ENCODE assay signal across 17 mouse cellular contexts in genomic region chr6:115692163-115692950, GRCm38 (mm10). TPM values are rescaled to one million over a fixed set of nuclear protein-coding genes. Genes with fewer than 3 reads are reported as not detected.
DNase-seq lines count a peak whose midpoint lies in the region; ATAC-seq and TF ChIP-seq lines count a peak whose summit lies in the region.
"Had no signal": no experiment of that assay in that cellular context is flagged by ENCODE, and none has a peak within 500 bp of the region (broad histone marks: within the 10 kb centered on the region; RNA-seq: fewer than 3 reads in every experiment).

No protein-coding gene starts in this region.

- 50% methylated on average over 9 of the region's 9 CpGs for WGBS in heart, embryonic 12.5 days
- WGBS in kidney, postnatal 0 days = 30% methylated on average over 9 of the region's 9 CpGs
- 33% methylated on average over 9 of the region's 9 CpGs for WGBS in kidney, embryonic 16.5 days
- WGBS in stomach, postnatal 0 days = 37% methylated on average over 9 of the region's 9 CpGs

- H3K27ac ChIP-seq in heart, embryonic 12.5 days (ENCODE audit: poor library complexity, severe bottlenecking) = peak overlapping the region; percentile 39
- H3K27ac ChIP-seq in kidney, postnatal 0 days = peak overlapping the region; percentile 47
- no peak overlapping the region for H3K27ac ChIP-seq in kidney, embryonic 16.5 days (ENCODE audit: low read length)
- H3K27ac ChIP-seq in MEL (ENCODE audit: control insufficient read depth, low read depth, low read length) = peak overlapping the region; percentile 24; the same call in 1 of the 2 replicates
- H3K27ac ChIP-seq in stomach, postnatal 0 days (replicated peaks) = no peak overlapping the region
- H3K27ac ChIP-seq: hindbrain, embryonic 12.5 days; liver, embryonic 15.5 days had no signal

- peak; percentile 54 to 62; a peak in 3 of 4 replicates for TF ChIP-seq EP300 in MEL (IDR thresholded peaks at IDR 0.05; ENCODE audit: low read depth in 1 of 2, low read length in 2 of 2)
- no peak for TF ChIP-seq EP300 in stomach, postnatal 0 days (optimal IDR thresholded peaks at IDR 0.05)

- H3K4me3 ChIP-seq in heart, embryonic 12.5 days = no peak overlapping the region
- no peak overlapping the region for H3K4me3 ChIP-seq in kidney, postnatal 0 days (replicated peaks; ENCODE audit: low read depth, low read length)
- H3K4me3 ChIP-seq in kidney, embryonic 16.5 days (ENCODE audit: low read length) = no peak overlapping the region
- no peak overlapping the region for H3K4me3 ChIP-seq in MEL (ENCODE audit: control insufficient read depth in 1 of 2, insufficient read depth in 1 of 2, low read depth in 2 of 2, low read length in 2 of 2)
- H3K4me3 ChIP-seq in stomach, postnatal 0 days (ENCODE audit: low read depth, low read length) = no peak overlapping the region
- H3K4me3 ChIP-seq: hindbrain, embryonic 12.5 days; liver, embryonic 15.5 days; megakaryocyte, embryonic 14.5 days had no signal

- H3K4me1 ChIP-seq in heart, embryonic 12.5 days (replicated peaks) = peaks cover 21% of the 10 kb centered on the region
- no peaks in the 10 kb centered on the region for H3K4me1 ChIP-seq in kidney, postnatal 0 days (replicated peaks; ENCODE audit: insufficient read depth, low read length)
- H3K4me1 ChIP-seq in kidney, embryonic 16.5 days (ENCODE audit: insufficient read depth, low read length) = no peaks in the 10 kb centered on the region
- peaks cover 11 to 24% of the 10 kb centered on the region in 2 experiments for H3K4me1 ChIP-seq in MEL (ENCODE audit: control insufficient read depth in 1 of 2, insufficient read depth in 2 of 2, low read length in 2 of 2)
- no peaks in the 10 kb centered on the region for H3K4me1 ChIP-seq in stomach, postnatal 0 days (replicated peaks; ENCODE audit: control insufficient read depth, insufficient read depth)
- H3K4me1 ChIP-seq: hindbrain, embryonic 12.5 days had no signal

- H3K79me2 ChIP-seq in MEL (ENCODE audit: control insufficient read depth, insufficient read depth, low read length, poor library complexity) = no peaks in the 10 kb centered on the region

- ATAC-seq in heart, embryonic 12.5 days (ENCODE audit: insufficient number of reproducible peaks, low FRiP score) = no peak
- no peak; the same call in 1 of the 2 replicates for ATAC-seq in kidney, postnatal 0 days (replicated peaks; ENCODE audit: low FRiP score, low read depth)
- no peak for ATAC-seq in kidney, embryonic 16.5 days (ENCODE audit: low FRiP score, low TSS enrichment)
- ATAC-seq in stomach, postnatal 0 days (ENCODE audit: low FRiP score, low TSS enrichment) = no peak; the same call in 1 of the 2 replicates
- ATAC-seq: forebrain, embryonic 14.5 days; Patski had no signal

- no peak for TF ChIP-seq RAD21 in MEL (IDR thresholded peaks at IDR 0.05; ENCODE audit: low read depth, low read length)

- H3K27me3 ChIP-seq in heart, embryonic 12.5 days (replicated peaks) = no peaks in the 10 kb centered on the region
- H3K27me3 ChIP-seq in kidney, postnatal 0 days (ENCODE audit: insufficient read depth, low read length) = no peaks in the 10 kb centered on the region
- no peaks in the 10 kb centered on the region for H3K27me3 ChIP-seq in kidney, embryonic 16.5 days (ENCODE audit: insufficient read depth, low read length)
- H3K27me3 ChIP-seq in MEL (ENCODE audit: control insufficient read depth in 1 of 2, insufficient read depth in 2 of 2, low read length in 2 of 2) = peaks cover 0 to 2% of the 10 kb centered on the region in 2 experiments; a peak in 1 of 4 replicates
- no peaks in the 10 kb centered on the region for H3K27me3 ChIP-seq in stomach, postnatal 0 days (ENCODE audit: control insufficient read depth, insufficient read depth, low read length)
- H3K27me3 ChIP-seq: hindbrain, embryonic 12.5 days; liver, embryonic 15.5 days; megakaryocyte, embryonic 14.5 days; Patski had no signal

- no peaks in the 10 kb centered on the region for H3K36me3 ChIP-seq in heart, embryonic 12.5 days
- H3K36me3 ChIP-seq in kidney, postnatal 0 days (ENCODE audit: insufficient read depth, low read length) = no peaks in the 10 kb centered on the region
- no peaks in the 10 kb centered on the region for H3K36me3 ChIP-seq in kidney, embryonic 16.5 days (ENCODE audit: insufficient read depth, low read length)
- H3K36me3 ChIP-seq in MEL (ENCODE audit: control insufficient read depth in 1 of 2, insufficient read depth in 2 of 2, low read length in 2 of 2) = peaks cover 0 to 20% of the 10 kb centered on the region in 2 experiments; a peak in 2 of 4 replicates
- no peaks in the 10 kb centered on the region for H3K36me3 ChIP-seq in stomach, postnatal 0 days (ENCODE audit: control insufficient read depth, insufficient read depth, low read length)
- H3K36me3 ChIP-seq: hindbrain, embryonic 12.5 days; liver, embryonic 15.5 days had no signal

- TF ChIP-seq POLR2A in MEL (IDR thresholded peaks at IDR 0.05; ENCODE audit: control insufficient read depth in 1 of 2, insufficient read depth in 1 of 2, low read depth in 1 of 2, low read length in 2 of 2, poor library complexity in 1 of 2) = no peak

- H3K4me2 ChIP-seq in heart, embryonic 12.5 days = no peak overlapping the region
- H3K4me2 ChIP-seq in kidney, postnatal 0 days (ENCODE audit: low read length) = no peak overlapping the region
- H3K4me2 ChIP-seq in kidney, embryonic 16.5 days (replicated peaks; ENCODE audit: low read depth, low read length) = no peak overlapping the region
- H3K4me2 ChIP-seq in stomach, postnatal 0 days (replicated peaks; ENCODE audit: low read depth) = no peak overlapping the region
- H3K4me2 ChIP-seq: hindbrain, embryonic 12.5 days; liver, embryonic 15.5 days had no signal

- no peak for DNase-seq in heart, adult 11 months
- peak; percentile 51 for DNase-seq in kidney, postnatal 0 days (ENCODE audit: low spot score)
- DNase-seq in 416B (ENCODE audit: low read depth) = peak; percentile 47
- DNase-seq in MEL (ENCODE audit: low read depth, low spot score) = peak; percentile 59
- no peak for DNase-seq in stomach, postnatal 0 days (ENCODE audit: low spot score)
- no peak for DNase-seq in yolk sac, embryonic 10.5 days (ENCODE audit: low spot score)
- DNase-seq: adrenal gland, adult 8-10 months; lung, postnatal 10 days; right cerebral cortex, postnatal 25 days; thymus, adult 18-20 months had no signal

- no peaks in the 10 kb centered on the region for H3K9me3 ChIP-seq in heart, embryonic 12.5 days (replicated peaks)
- no peaks in the 10 kb centered on the region for H3K9me3 ChIP-seq in kidney, postnatal 0 days (replicated peaks; ENCODE audit: low read length)
- H3K9me3 ChIP-seq in kidney, embryonic 16.5 days (ENCODE audit: low read length) = no peaks in the 10 kb centered on the region
- H3K9me3 ChIP-seq in MEL (replicated peaks; ENCODE audit: insufficient read depth, low read length) = no peaks in the 10 kb centered on the region
- H3K9me3 ChIP-seq in stomach, postnatal 0 days (ENCODE audit: control insufficient read depth, low read length) = no peaks in the 10 kb centered on the region
- H3K9me3 ChIP-seq: hindbrain, embryonic 12.5 days; liver, embryonic 15.5 days; megakaryocyte, embryonic 14.5 days had no signal

- no peak overlapping the region for H3K9ac ChIP-seq in heart, embryonic 12.5 days
- H3K9ac ChIP-seq in kidney, postnatal 0 days (ENCODE audit: low read depth, low read length) = no peak overlapping the region
- H3K9ac ChIP-seq in kidney, embryonic 16.5 days (replicated peaks; ENCODE audit: low read length) = no peak overlapping the region
- no peak overlapping the region for H3K9ac ChIP-seq in MEL (ENCODE audit: control insufficient read depth, low read depth, low read length, poor library complexity, severe bottlenecking)
- no peak overlapping the region for H3K9ac ChIP-seq in stomach, postnatal 0 days (ENCODE audit: low read length)
- H3K9ac ChIP-seq: hindbrain, embryonic 12.5 days; liver, embryonic 15.5 days had no signal

- TF ChIP-seq CTCF in kidney, postnatal 0 days (IDR thresholded peaks at IDR 0.05; ENCODE audit: low read depth) = no peak
- no peak for TF ChIP-seq CTCF in MEL (IDR thresholded peaks at IDR 0.05 in 2 of 3, conservative IDR thresholded peaks at IDR 0.05 in 1 of 3; ENCODE audit: control insufficient read depth in 1 of 3, insufficient read depth in 1 of 3, low read depth in 2 of 3, low read length in 3 of 3, poor library complexity in 1 of 3, severe bottlenecking in 1 of 3)
- TF ChIP-seq CTCF in stomach, postnatal 0 days (IDR thresholded peaks at IDR 0.05; ENCODE audit: low read depth) = no peak

TF ChIP-seq in MEL, 35 proteins besides CTCF, POLR2A, EP300 and RAD21 (continues in another document):
- TF ChIP-seq USF1 (IDR thresholded peaks at IDR 0.05; ENCODE audit: low read depth, low read length) (no peak), TCF12 (IDR thresholded peaks at IDR 0.05; ENCODE audit: low read depth, low read length) (0 out of 2 replicates have a peak, but pooled peaks have one; percentile 22), TBP (IDR thresholded peaks at IDR 0.05; ENCODE audit: low read depth, low read length) (no peak), ZKSCAN1 (IDR thresholded peaks at IDR 0.05; ENCODE audit: low read depth, low read length) (no peak), UBTF (IDR thresholded peaks at IDR 0.05; ENCODE audit: borderline replicate concordance, insufficient read depth, low read depth, low read length) (no peak), ELF1 (IDR thresholded peaks at IDR 0.05; ENCODE audit: low read depth, low read length) (no peak), ETS1 (IDR thresholded peaks at IDR 0.05; ENCODE audit: low read depth, low read length) (peak; percentile 24; the same call in 1 of the 2 replicates), JUND (IDR thresholded peaks at IDR 0.05; ENCODE audit: low read depth, low read length) (no peak), MEF2A (IDR thresholded peaks at IDR 0.05; ENCODE audit: extremely low read depth, insufficient replicate concordance, low read depth, low read length, poor library complexity, severe bottlenecking) (no peak), MAFK (IDR thresholded peaks at IDR 0.05; ENCODE audit: borderline replicate concordance, low read depth, low read length) (no peak), GATA1 (IDR thresholded peaks at IDR 0.05; ENCODE audit: low read depth, low read length) (peak; percentile 68), CHD1 (IDR thresholded peaks at IDR 0.05; ENCODE audit: low read depth, low read length) (no peak), USF2 (IDR thresholded peaks at IDR 0.05; ENCODE audit: borderline replicate concordance in 1 of 2, insufficient read depth in 1 of 2, low read depth in 1 of 2, low read length in 2 of 2) (no peak)

RNA-seq across cellular contexts. Expression of gene Raf1, which starts 15.9 kb away (rescaled TPM):
- polyA plus RNA-seq in heart, embryonic 12.5 days (2016; fragmentation: Nextera tagmentation; extraction: Ambion mirVana) = 109 TPM in 2 replicates
- 67.4 and 68.0 TPM in 2 replicates for polyA plus RNA-seq in kidney, postnatal 0 days (2015; fragmentation: Nextera tagmentation; extraction: Ambion mirVana)
- 91.0 and 95.7 TPM in 2 replicates for polyA plus RNA-seq in kidney, embryonic 16.5 days (2015; fragmentation: Nextera tagmentation; extraction: Ambion mirVana)
- total RNA-seq in MEL (2012; rRNA removed) = 79.3 and 79.7 TPM in 2 replicates
- polyA plus RNA-seq in MEL (2012; ENCODE audit: insufficient read depth in 1 of 2, insufficient read length in 2 of 2, low read depth in 1 of 2, low replicate concordance in 2 of 2, missing spikeins in 1 of 2) = 10 to 100 TPM in 1 of 2 experiments, not detected in 1; 80.7 TPM
- 67.1 and 70.8 TPM in 2 replicates for polyA plus RNA-seq in stomach, postnatal 0 days (2015; fragmentation: Nextera tagmentation; extraction: Ambion mirVana)

Comparison
In these comparisons a context has a peak if more than half of its experiments do, and no peak if none do; other contexts are left out.
1. H3K27ac ChIP-seq: peak in heart, embryonic 12.5 days (single experiment), kidney, postnatal 0 days (single experiment) and MEL (single experiment); none in kidney, embryonic 16.5 days (single experiment) and stomach, postnatal 0 days (single experiment).
2. DNase-seq: peak in kidney, postnatal 0 days (single experiment), 416B (single experiment) and MEL (single experiment); none in heart, adult 11 months (single experiment), stomach, postnatal 0 days (single experiment) and yolk sac, embryonic 10.5 days (single experiment).